Comparison of ENCODE assay signal across 8 mouse cellular contexts in the genomic region with DNA sequence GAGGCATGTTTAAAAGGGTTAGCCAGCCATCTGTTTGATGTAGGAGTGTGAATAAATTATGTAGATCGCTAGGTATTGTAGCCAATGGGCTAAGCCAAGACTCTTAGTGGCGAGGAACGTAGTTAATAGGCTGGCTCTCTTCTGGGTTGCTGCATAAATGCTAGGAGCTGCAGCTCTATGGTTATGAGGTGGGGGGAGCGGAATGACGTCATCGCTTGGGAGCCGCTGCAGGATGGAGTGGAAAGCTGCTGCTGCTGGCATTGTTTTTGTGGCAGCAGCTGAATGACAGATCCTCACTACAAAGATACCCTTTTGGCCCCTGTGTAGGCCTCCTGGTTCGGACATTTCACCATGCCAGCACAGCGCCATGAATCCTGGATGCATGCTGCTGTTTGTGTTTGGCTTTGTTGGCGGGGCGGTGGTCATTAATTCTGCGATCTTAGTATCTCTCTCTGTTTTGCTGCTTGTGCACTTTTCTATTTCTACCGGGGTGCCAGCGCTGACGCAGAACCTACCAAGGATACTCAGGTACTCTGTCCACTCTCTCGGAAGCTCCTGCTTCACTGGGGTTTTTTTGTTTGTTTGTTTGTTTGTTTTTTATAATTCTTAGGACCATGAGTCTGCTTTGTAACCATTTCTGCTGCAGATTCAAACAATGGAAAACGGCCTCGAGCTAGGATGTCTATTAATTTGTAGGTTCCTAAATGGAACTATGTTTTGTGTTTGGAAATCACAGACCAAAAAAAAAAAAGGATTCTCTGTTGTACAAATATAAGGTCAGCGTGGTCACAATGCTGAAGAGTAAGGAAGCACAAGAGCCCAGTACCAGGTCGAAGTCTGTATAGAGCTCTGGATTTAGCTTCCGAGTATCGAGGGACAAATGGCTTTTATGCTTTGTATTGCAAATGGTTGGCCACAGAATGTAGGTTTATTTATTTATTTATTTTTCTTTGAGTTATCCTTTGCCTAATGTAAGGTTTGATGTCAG. TPM values are rescaled to one million over a fixed set of nuclear protein-coding genes. Genes with fewer than 3 reads are reported as not detected.
DNase-seq lines count a peak whose midpoint lies in the region; ATAC-seq and TF ChIP-seq lines count a peak whose summit lies in the region.

No protein-coding gene starts in this region.

- H3K36me3 ChIP-seq in hindbrain, postnatal 0 days (ENCODE audit: insufficient read depth, low read length) = peaks cover 7% of the 10 kb centered on the region

- H3K4me2 ChIP-seq in hindbrain, postnatal 0 days (ENCODE audit: low read depth, low read length) = peak overlapping the region; percentile 77

- peaks cover 9% of the 10 kb centered on the region; the same call in 1 of the 2 replicates for H3K4me1 ChIP-seq in hindbrain, postnatal 0 days (ENCODE audit: insufficient read depth, low read length)

- TF ChIP-seq CTCF in hindbrain, postnatal 0 days (IDR thresholded peaks at IDR 0.05; ENCODE audit: low read depth) = no peak

- H3K4me3 ChIP-seq in hindbrain, postnatal 0 days (ENCODE audit: low read length) = peak overlapping the region; percentile 47

- peak; percentile 100 for ATAC-seq in hindbrain, postnatal 0 days
- no peak for ATAC-seq in activated CD4-positive, CD25-positive, alpha-beta regulatory T cell, adult 4 months

- H3K9ac ChIP-seq in hindbrain, postnatal 0 days (replicated peaks; ENCODE audit: low read length) = peak overlapping the region; percentile 71

- WGBS in hindbrain, postnatal 0 days = 2% methylated on average over 22 of the region's 22 CpGs

- H3K27me3 ChIP-seq in hindbrain, postnatal 0 days (ENCODE audit: insufficient read depth, low read length) = no peaks in the 10 kb centered on the region

- H3K9me3 ChIP-seq in hindbrain, postnatal 0 days (ENCODE audit: low read length) = no peaks in the 10 kb centered on the region

- H3K27ac ChIP-seq in hindbrain, postnatal 0 days = peak overlapping the region; percentile 93

- peak; percentile 82 to 87 for DNase-seq in adrenal gland, postnatal 36 days
- DNase-seq in embryo, embryonic 11.5 days (ENCODE audit: low read depth, low spot score) = peak; percentile 90
- DNase-seq in gastrocnemius, postnatal 25 days = peak; percentile 56
- DNase-seq in hindbrain, postnatal 0 days (ENCODE audit: low spot score) = peak; percentile 98
- DNase-seq in left cerebral cortex, adult 18-20 months (ENCODE audit: low spot score in 2 of 2) = peak; percentile 91 to 93
- peak; percentile 64 for DNase-seq in lung, postnatal 25 days (ENCODE audit: low spot score)
- peak; percentile 95 to 98 for DNase-seq in right cerebral cortex, postnatal 10 days (ENCODE audit: low spot score in 2 of 2)

RNA-seq across cellular contexts. Expression of a gene that starts 48.4 kb away (rescaled TPM):
- 100 to 1,000 TPM; 108 to 117 TPM for total RNA-seq in adrenal gland, postnatal 36 days (2021)
- total RNA-seq in gastrocnemius, postnatal 25 days (2021) = 100 to 1,000 TPM; 132 to 134 TPM
- 110 and 114 TPM in 2 replicates for total RNA-seq in hindbrain, postnatal 0 days (2014; rRNA removed)
- 84.8 and 89.1 TPM in 2 replicates for polyA plus RNA-seq in hindbrain, postnatal 0 days (2015; fragmentation: Nextera tagmentation; extraction: Ambion mirVana)
- 100 to 1,000 TPM; 267 to 275 TPM for total RNA-seq in left cerebral cortex, adult 18-20 months (2021)
- 10 to 100 TPM; 17.2 to 18.7 TPM for polyA plus RNA-seq in activated CD4-positive, CD25-positive, alpha-beta regulatory T cell, adult 4 months (2017; shearing (Covaris generic))
